Mouse (Mus musculus): ENCODE results near the gene Neurod2.

- TF ChIP-seq CTCF (IDR thresholded peaks at IDR 0.05) (no peak), EP300 (IDR thresholded peaks at IDR 0.05; ENCODE audit: insufficient read depth, low read depth, low read length) (no peak)
Observed at GRCm38 (mm10) chr11:98333263-98333696, 3.8 kb upstream of the Neurod2 start.

All from heart, adult 2 months (tissue).